Mouse (Mus musculus): ENCODE measurements at regions not wholly inside any gene's neighbourhood (a gene's known extent, or its start where the extent isn't known, plus 50 kb on each side); places are given as distances from the start of the nearest gene placed in this dataset.

- no peak for TF ChIP-seq CTCF (IDR thresholded peaks at IDR 0.05; ENCODE audit: low read depth, low read length)
- no peak for TF ChIP-seq POLR2A (IDR thresholded peaks at IDR 0.05; ENCODE audit: extremely low read depth, insufficient read depth, low read length)
Measured at GRCm38 (mm10) chr12:90932201-90932600, 194.0 kb upstream of the Dio2 start.

Data from liver, adult 2 months (tissue).